Mouse (Mus musculus) layer of hippocampus, adult 2 months (tissue): Measurements from ENCODE around the gene Trpm3. TPM values are rescaled to one million over a fixed set of nuclear protein-coding genes. Genes with fewer than 3 reads are reported as not detected.

ENCODE experiments used
- DNase-seq, 2 experiments: peaks; one replicate each; pipeline ENCODE4 v3.0.0; 2022; ENCODE audit warnings: low spot score in 2 of 2
- H3K27ac ChIP-seq: fragments of 200-600 bp; 2 replicates; pipeline ENCODE4 v1.8.1; 2022
- H3K4me3 ChIP-seq: fragments of 200-600 bp; 2 replicates; pipeline ENCODE4 v1.8.1; 2022; ENCODE audit warnings: mild to moderate bottlenecking
- CTCF ChIP-seq: fragments of 200-600 bp; conservative IDR thresholded peaks from 2 replicates; pipeline ENCODE4 v1.8.1; 2022; ENCODE audit warnings: antibody characterized with exemption, mild to moderate bottlenecking, moderate library complexity
- total RNA-seq, 2 experiments: library from RNA; stranded (reverse); gene quantifications; 2 replicates each; pipeline ENCODE4 v1.2.3; 2021

Gene Trpm3
- total RNA-seq, 2 experiments from 2014 or later = 66.9 to 67.7 TPM

DNA sequence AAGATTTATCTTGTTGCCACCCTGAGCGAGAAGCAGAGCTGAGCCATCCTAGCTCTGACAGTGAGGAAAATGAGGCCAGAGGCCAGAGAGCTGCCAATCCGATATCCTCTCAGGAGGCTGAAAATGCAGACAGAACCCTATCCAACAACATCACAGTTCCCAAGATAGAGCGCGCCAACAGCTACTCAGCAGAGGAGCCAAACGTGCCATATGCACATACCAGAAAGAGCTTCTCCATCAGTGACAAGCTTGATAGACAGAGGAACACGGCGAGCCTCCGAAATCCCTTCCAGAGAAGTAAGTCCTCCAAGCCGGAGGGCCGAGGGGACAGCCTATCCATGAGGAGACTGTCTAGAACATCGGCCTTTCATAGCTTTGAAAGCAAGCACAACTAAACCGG lies 849.1 kb downstream of the Trpm3 start:
- Histone ChIP-seq H3K27ac (peak overlapping the region; percentile 63), H3K4me3 (no peak overlapping the region)
- TF ChIP-seq CTCF = no peak
- DNase-seq = peak; percentile 24 to 36

DNA sequence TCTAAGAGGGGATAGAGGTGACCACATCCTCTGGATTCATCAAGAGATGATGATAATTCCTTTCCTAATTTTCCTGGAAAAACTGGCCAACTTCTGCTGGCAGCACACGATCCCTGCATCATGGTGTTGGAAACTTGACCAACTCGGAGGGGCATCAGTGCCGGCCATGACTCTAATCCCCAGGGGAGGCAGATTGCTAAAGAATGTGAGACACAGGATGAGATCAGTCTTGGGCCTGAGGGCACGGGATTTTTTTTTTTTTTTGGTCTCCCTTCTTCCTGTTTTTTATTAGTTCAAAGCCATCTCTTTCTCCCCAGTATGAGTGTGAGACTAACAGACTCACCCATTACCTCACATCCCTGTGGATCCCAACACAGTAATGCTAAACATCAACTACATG lies 855.1 kb downstream of the Trpm3 start:
- DNase-seq = no peak
- H3K4me3 ChIP-seq = no peak overlapping the region
- no peak overlapping the region for H3K27ac ChIP-seq
- no peak for TF ChIP-seq CTCF

DNA sequence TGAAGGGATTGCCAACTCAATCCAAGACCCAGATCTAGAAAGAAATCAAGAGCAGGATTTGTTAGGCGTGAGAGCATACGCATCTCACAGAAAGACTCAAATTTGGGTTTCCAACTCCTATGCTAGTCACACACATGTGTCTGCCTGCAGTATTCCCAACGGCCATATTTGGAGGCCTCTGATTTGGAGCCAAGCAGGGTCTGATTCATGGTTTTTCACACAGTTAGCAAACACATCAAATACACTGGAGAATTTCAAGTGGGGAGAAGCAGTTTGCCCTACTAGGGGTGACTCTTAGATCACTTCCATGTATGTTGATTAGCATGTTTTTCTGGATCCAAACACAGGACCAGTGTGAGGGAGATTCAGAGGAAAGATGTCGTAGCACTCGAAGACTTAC lies 855.7 kb downstream of the Trpm3 start:
- no peak overlapping the region for H3K4me3 ChIP-seq
- TF ChIP-seq CTCF = no peak
- no peak for DNase-seq
- no peak overlapping the region for H3K27ac ChIP-seq

DNA sequence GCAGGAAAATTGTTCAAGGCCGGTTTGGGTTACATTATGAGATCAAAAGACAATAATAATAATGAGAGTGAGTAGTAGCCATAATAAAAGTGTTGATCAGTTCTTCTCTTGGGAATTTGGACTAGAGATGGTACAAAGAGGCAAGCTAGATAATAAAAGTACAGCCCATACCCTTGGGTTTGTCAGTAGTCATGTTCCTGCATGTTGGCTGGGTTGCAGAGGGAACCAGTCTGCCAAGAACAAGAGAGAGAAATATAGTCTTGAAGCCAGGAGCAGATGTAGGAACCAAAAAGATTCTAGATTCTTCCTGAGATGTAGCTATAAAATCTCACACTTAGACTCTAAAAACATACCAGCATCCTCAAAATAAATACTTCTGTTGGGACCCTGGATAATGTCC lies 861.4 kb downstream of the Trpm3 start:
- no peak for TF ChIP-seq CTCF
- H3K27ac ChIP-seq = no peak overlapping the region
- DNase-seq = no peak
- H3K4me3 ChIP-seq = no peak overlapping the region

DNA sequence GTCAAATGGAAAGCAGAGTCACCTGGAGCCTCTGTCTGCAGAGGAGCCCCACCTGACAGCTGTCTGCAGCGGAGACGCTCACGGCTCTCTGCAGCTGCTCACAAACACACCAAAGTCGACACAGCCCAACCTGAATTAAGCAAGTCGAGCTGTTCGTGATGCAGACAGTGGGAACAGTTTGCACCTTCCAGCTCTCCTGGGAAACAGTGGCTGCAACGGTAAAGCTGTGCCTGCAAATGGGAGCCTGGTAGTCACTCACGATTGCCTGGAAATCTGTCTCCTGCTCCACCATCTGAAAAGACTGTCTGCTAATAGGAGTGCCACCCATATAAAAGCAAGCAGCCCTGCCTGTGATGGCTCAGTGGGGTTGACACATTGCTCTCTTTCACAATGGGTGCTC lies 865.0 kb downstream of the Trpm3 start:
- TF ChIP-seq CTCF = no peak
- H3K4me3 ChIP-seq = no peak overlapping the region
- H3K27ac ChIP-seq = peak overlapping the region; percentile 91
- DNase-seq = peak; percentile 47 to 60

DNA sequence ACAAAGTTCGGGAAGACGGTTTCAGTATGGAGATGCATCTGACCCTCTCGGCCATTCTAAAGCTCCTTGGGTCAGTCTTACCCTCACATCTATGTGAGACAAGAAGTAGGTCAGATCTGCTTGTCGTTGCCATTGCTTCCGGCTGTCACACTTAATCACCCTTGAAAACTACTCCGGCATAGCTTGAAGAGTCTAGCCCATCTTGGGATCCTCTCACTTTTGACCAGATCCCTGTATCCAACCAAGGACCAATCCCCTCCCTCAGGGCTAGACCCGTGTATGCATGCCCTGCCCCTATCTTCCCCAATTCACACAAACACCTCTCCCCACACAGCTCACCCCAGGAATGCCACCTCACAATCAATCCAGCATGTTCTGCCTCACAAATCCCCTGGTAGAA lies 867.0 kb downstream of the Trpm3 start:
- TF ChIP-seq CTCF = no peak
- H3K27ac ChIP-seq = peak overlapping the region; percentile 69; the same call in 1 of the 2 replicates
- no peak overlapping the region for H3K4me3 ChIP-seq
- DNase-seq = no peak

DNA sequence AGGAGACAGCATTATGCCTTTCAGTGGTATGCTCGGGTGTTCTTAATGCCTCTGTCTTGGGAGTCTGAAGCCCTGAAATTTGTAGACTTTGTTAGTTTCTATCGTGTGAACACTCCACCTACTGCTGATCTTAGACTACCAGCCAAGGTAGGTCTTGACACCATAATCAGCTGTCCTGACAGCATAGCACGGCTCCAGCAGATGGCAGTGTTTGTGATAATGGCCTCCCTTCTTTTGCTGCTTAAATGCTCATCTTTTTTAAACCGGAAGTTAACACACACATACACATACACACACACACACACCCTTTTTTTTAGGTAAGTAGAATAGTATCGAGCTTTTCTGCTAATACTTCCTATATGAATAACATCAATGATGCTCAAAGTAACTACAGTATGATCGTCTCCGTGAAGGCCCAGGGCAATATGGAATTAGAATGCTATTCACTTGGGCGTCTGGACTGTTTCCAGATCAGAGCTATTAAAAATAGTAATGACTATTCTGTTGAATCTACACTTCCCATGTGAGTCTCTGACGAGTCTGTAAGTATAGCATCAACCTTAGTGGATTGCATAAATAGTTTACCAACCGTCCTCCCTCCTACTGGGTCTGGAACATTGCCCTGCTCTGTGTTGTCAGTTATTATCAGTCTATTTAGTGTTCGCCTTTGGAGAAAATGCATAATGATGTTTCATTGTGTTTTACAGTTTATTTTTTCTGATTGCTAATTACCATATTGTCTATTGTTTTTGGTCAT lies 867.8 kb downstream of the Trpm3 start:
- Histone ChIP-seq H3K4me3 (no peak overlapping the region), H3K27ac (peak overlapping the region; percentile 69; the same call in 1 of the 2 replicates)
- peak; percentile 80 for TF ChIP-seq CTCF
- DNase-seq = peak; percentile 44

DNA sequence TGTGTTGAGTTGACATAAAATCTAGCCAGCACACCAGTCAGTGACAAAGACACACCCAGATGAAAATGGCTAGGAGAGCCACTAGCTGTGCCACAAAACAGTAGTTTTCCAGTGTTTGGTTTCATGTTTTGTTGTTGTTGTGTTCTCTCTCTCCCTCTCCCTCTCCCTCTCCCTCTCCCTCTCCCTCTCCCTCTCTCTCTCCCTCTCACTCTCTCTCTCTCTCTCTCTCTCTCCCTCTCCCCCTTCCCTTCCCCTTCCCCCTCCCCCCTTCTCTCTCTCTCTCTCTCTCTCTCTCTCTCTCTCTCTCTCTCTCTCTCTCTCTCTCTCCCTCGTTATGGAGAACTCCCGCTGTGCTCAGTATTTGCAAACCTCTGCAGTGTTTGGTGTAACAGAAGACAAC lies 874.8 kb downstream of the Trpm3 start:
- DNase-seq = no peak
- Histone ChIP-seq H3K27ac (no peak overlapping the region), H3K4me3 (no peak overlapping the region)
- TF ChIP-seq CTCF = no peak

DNA sequence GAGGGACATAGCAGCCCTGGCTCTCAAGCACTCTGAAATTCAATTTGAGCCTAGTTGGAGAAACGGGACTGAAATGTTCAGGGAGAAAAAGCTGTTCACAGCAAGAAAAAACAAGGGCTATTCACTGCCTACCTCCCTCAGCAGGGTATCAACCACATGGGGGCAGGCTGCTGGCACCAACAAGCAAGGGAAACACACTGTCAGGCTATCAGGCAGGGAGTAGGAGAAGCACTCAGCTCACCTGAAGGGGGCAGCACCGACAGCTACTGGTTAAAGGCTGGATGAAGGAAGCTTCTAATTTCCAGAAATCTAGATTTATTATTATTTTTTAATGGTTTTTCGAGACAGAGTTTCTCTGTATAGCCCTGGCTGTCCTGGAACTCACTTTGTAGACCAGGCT lies 876.7 kb downstream of the Trpm3 start:
- H3K4me3 ChIP-seq = no peak overlapping the region
- DNase-seq = peak in 1 of 2 experiments; percentile 39
- TF ChIP-seq CTCF = peak; percentile 74
- H3K27ac ChIP-seq = no peak overlapping the region

DNA sequence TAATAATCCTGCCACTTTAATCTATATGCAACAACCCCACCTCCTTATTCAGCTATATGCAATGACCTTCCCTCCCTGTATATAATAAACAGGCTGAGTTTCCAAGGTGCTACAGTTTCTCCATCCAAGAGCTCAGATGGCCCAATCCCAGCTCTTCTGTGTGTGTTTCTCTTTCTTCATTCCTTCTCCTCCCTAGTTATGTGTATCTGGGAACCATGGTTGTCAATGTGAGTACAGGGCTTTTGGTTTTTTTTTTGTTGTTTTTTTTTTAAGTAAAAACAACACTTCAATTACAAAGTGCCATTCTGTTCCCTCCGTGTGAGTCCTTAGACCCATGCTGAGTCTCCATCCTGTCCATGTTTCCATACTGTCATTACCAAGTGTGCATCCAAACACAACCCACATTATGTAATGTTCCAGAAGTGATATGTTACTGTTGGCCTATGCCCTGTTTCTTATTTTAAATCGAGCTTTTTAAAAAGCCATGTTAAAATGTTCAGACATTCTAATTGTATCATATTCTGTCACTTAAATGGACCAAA lies 879.4 kb downstream of the Trpm3 start:
- Histone ChIP-seq H3K4me3 (no peak overlapping the region), H3K27ac (no peak overlapping the region)
- no peak for DNase-seq
- no peak for TF ChIP-seq CTCF

DNA sequence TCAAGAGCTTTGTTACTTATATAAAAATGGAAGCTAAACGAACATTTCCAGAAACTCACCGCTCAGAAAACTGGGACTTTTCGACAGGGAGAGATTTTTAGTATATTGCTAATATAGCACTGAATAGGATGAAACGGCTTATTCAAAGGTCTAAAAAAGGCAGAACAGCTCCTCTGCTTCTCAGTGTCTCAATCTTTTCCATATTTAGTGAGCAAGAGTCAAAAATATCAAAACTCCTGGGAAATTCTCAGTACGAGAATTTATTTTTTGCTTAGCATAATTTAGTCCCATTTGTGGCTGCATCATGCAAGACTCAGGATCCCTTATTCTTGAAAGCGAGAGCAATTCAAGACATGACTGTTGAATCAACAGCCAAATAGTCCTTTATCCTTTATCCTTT lies 884.1 kb downstream of the Trpm3 start:
- DNase-seq = no peak
- TF ChIP-seq CTCF = no peak
- no peak overlapping the region for H3K4me3 ChIP-seq
- peak overlapping the region; percentile 55; the same call in 1 of the 2 replicates for H3K27ac ChIP-seq

DNA sequence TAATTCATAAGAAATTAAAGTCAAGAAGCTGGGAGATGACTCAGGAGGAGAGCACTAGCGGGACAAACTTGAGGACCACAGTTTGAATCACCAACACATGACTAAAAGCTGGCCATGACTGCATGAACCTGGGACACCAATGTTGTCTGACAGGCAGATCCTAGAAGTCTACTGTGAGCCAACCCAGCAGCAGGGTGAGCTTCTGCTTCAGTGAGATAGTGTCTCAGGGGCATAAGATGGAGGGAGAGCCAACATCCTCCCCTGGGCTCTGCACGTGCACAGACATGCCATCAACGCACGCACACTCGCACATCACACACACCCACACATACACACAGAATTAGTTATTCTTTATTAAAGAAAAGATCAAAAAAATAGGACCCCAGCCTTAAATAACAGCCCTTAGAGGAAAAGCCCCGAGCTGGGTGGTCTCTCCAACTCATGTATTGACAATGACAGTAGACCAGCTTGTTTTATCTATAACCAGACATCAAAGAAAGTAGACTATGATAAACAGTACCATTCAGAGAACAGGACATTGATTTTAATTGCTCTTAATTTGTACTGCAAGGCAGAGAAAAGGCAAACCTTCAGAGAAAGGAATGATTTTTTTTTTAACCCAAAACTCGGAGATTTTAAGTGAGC lies 884.6 kb downstream of the Trpm3 start:
- DNase-seq = no peak
- no peak for TF ChIP-seq CTCF
- H3K27ac ChIP-seq = peak overlapping the region; percentile 55; the same call in 1 of the 2 replicates
- H3K4me3 ChIP-seq = no peak overlapping the region

DNA sequence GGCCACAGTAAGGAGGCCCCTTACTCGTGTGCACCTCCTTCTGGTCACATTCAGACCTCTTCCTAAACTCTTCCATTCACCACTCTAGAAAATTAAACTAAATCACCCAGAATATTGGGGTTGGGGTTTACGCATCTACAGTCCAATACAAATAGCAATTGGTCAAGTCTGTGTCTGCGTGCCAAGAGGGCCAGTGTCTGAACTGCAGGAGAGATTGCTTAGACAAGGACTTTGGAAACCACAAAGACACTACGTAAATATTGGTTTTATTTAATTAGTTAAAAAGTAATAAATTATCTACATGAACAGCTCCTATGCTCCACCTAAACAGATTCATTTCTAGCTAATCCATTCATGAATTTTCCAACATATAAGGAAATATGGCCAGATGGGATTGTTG lies 886.0 kb downstream of the Trpm3 start:
- H3K27ac ChIP-seq = no peak overlapping the region
- TF ChIP-seq CTCF = peak; percentile 23
- no peak for DNase-seq
- H3K4me3 ChIP-seq = no peak overlapping the region

DNA sequence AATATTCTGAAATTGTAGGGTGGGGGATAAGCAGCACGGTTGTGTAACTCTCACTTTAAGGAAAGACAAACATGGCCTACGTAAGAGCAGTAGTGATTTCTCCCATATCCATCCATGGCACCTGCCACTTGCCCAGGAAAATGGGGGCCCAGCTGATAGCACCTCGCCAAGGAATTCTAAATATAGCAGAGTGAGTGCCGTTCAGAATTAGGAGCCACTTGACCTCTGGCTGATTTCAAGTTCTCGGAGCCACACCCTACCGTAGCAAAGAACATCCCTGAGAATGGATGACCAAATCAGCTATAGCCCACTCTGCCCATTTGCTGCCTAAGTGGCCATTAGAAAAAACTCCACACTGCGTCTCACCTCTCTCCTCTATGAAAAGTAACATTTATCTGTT lies 887.6 kb downstream of the Trpm3 start:
- Histone ChIP-seq H3K4me3 (no peak overlapping the region), H3K27ac (no peak overlapping the region)
- no peak for TF ChIP-seq CTCF
- DNase-seq = no peak
